Mouse (Mus musculus) forebrain, embryonic 14.5 days (tissue): ENCODE data around the gene Plcd1. TPM values are rescaled to one million over a fixed set of nuclear protein-coding genes. Genes with fewer than 3 reads are reported as not detected.
A peak's percentile ranks its signal among the peaks of the same experiment; 100 is the strongest.

Source experiments
- ATAC-seq: fragments of 200-750 bp; cut with Nextera tagmentation; 2 replicates; pipeline ENCODE4 v1.8.0; 2017; ENCODE audit warnings: mild to moderate bottlenecking, moderate library complexity
- DNase-seq: peaks from one replicate; pipeline ENCODE4 v3.0.0-alpha.2; 2015; ENCODE audit warnings: low spot score
- H3K27ac ChIP-seq: fragments of 300-500 bp; sonication (generic); 2 replicates; pipeline ENCODE4 v1.5.1; 2014; ENCODE audit warnings: low read depth, mild to moderate bottlenecking, control low read depth, low read length, moderate library complexity
- H3K27me3 ChIP-seq: fragments of 300-500 bp; sonication (generic); replicated peaks from 2 replicates; pipeline ENCODE4 v1.6.1; 2014; ENCODE audit warnings: low read length, control low read depth, mixed read lengths; ENCODE audit not compliant: control insufficient read depth, insufficient read depth
- H3K36me3 ChIP-seq: fragments of 300-500 bp; sonication (generic); 2 replicates; pipeline ENCODE4 v1.6.1; 2014; ENCODE audit warnings: low read length, control low read depth; ENCODE audit not compliant: control insufficient read depth, insufficient read depth
- H3K4me1 ChIP-seq: fragments of 300-500 bp; sonication (generic); 2 replicates; pipeline ENCODE4 v1.6.1; 2014; ENCODE audit warnings: antibody characterized with exemption, low read length, control low read depth; ENCODE audit not compliant: control insufficient read depth, insufficient read depth
- H3K4me2 ChIP-seq: fragments of 300-500 bp; sonication (generic); 2 replicates; pipeline ENCODE4 v1.6.1; 2014; ENCODE audit warnings: mild to moderate bottlenecking, control low read depth, low read length
- H3K4me3 ChIP-seq: fragments of 300-500 bp; sonication (generic); 2 replicates; pipeline ENCODE4 v1.5.1; 2014; ENCODE audit warnings: low read depth, low read length, control low read depth
- H3K9ac ChIP-seq: fragments of 300-500 bp; sonication (generic); 2 replicates; pipeline ENCODE4 v1.6.1; 2014; ENCODE audit warnings: mild to moderate bottlenecking, low read length, control low read depth, moderate library complexity
- H3K9me3 ChIP-seq: fragments of 300-500 bp; sonication (generic); replicated peaks from 2 replicates; pipeline ENCODE4 v1.6.1; 2016; ENCODE audit warnings: low read length, control low read depth, mixed read lengths; ENCODE audit not compliant: control insufficient read depth
- whole genome bisulfite sequencing: fragments of 180-500 bp; shearing (Covaris S2); extraction: QIAGEN DNeasy Blood & Tissue Kit; methylation state at CpG from one replicate; pipeline ENCODE4 v1.1.7; 2014; 5-methylcytosine and 5-hydroxymethylcytosine counted together
- polyA plus RNA-seq: library from polyadenylated mRNA; unstranded; fragments of >200 nt; fragmentation: Nextera tagmentation; extraction: Ambion mirVana; gene quantifications from 2 replicates; pipeline ENCODE4 v1.2.1, GENCODE M21; 2014

Plcd1 gene
- polyA plus RNA-seq, 1 experiment from 2014 or later: 10.5 TPM

GRCm38 (mm10) chr9:119092473-119093418, 556 bp downstream of the Plcd1 start:
- no peak for DNase-seq
- Histone ChIP-seq H3K36me3 (no peaks in the 10 kb centered on the region), H3K4me1 (peaks cover 10% of the 10 kb centered on the region), H3K4me3 (peak overlapping the region; percentile 43), H3K27me3 (peaks cover 19% of the 10 kb centered on the region), H3K4me2 (peak overlapping the region; percentile 75), H3K9me3 (no peaks in the 10 kb centered on the region), H3K27ac (no peak overlapping the region), H3K9ac (peak overlapping the region; percentile 61)
- ATAC-seq: no peak
- 3% methylated on average over 44 of the region's 45 CpGs for WGBS

DNA sequence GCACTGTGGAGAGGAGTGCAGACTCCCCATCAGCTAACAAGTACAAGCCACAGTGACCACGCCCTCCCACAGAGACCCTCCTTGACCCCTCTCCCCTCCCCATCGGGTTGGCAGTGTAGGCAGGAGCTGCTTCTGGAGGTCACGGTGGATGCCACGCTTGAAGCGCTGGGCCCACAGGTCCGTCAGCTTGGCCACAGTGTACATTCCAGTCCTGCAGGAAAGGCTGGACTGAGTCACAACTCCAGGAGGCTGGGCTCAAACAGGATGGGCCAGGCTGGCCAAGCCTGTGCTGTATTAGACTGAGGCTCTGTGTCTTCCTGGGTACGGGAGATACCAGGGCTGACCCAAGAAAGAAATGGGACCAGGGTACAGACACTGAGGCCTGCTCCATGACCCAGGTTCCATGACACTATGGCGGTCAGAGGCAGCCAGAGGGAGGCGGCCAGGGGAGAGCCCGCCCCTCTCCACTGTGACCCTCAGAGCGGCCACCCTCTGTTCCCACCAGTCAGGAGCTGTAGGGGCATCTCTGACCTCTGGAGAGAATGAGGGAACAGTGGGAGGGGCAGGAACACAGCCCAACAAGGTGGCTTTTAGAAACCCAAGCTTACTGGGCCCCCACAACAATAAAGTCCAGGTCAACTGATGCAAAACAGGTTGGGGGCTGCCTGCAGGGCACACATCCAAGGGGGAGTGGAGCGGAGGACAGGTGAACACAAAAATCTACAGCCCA, 1.6 kb downstream of the Plcd1 start:
- Histone ChIP-seq H3K27ac (no peak overlapping the region), H3K4me2 (peak overlapping the region; percentile 75), H3K9ac (no peak overlapping the region), H3K9me3 (no peaks in the 10 kb centered on the region), H3K4me1 (peaks cover 10% of the 10 kb centered on the region), H3K27me3 (peaks cover 22% of the 10 kb centered on the region), H3K4me3 (peak overlapping the region; percentile 43; the same call in 1 of the 2 replicates), H3K36me3 (no peaks in the 10 kb centered on the region)
- ATAC-seq: no peak
- no peak for DNase-seq
- 70% methylated on average over 12 of the region's 12 CpGs for WGBS

- H3K4me3 ChIP-seq: no peak overlapping the region
- WGBS: 94% methylated on average over 5 of the region's 5 CpGs
- H3K27ac ChIP-seq: no peak overlapping the region
- no peak for DNase-seq
- peaks cover 22% of the 10 kb centered on the region for H3K27me3 ChIP-seq
- H3K4me2 ChIP-seq: no peak overlapping the region
- H3K9me3 ChIP-seq: no peaks in the 10 kb centered on the region
- no peak for ATAC-seq
- no peak overlapping the region for H3K9ac ChIP-seq
- no peaks in the 10 kb centered on the region for H3K36me3 ChIP-seq
- peaks cover 10% of the 10 kb centered on the region for H3K4me1 ChIP-seq
Observed at GRCm38 (mm10) chr9:119090462-119090861, 2.8 kb downstream of the Plcd1 start.

DNA sequence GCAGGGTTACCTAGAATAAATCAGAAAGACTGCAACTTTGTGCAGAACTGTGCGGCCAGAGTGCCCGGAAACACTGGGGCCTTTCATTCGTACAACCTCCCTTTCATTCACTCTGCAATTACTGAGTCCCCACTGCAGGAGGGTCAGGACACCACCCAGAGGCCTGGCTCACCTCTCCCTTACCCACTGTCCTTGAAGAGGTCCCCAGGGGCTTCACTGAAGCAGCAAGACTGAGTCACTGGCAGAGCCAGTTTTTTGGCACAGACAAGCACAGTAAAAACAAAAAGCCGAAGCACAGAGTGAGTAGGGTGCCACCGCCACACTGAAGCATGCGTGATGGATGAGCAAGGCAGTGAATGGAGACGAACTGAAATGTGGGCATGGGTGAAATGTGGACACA, 3.9 kb downstream of the Plcd1 start:
- Histone ChIP-seq H3K4me1 (peaks cover 10% of the 10 kb centered on the region), H3K9ac (no peak overlapping the region), H3K36me3 (no peaks in the 10 kb centered on the region), H3K4me3 (no peak overlapping the region), H3K4me2 (no peak overlapping the region), H3K27me3 (peaks cover 22% of the 10 kb centered on the region), H3K9me3 (no peaks in the 10 kb centered on the region), H3K27ac (no peak overlapping the region)
- no peak for DNase-seq
- no peak for ATAC-seq
- 45% methylated on average over 7 of the region's 7 CpGs for WGBS

DNA sequence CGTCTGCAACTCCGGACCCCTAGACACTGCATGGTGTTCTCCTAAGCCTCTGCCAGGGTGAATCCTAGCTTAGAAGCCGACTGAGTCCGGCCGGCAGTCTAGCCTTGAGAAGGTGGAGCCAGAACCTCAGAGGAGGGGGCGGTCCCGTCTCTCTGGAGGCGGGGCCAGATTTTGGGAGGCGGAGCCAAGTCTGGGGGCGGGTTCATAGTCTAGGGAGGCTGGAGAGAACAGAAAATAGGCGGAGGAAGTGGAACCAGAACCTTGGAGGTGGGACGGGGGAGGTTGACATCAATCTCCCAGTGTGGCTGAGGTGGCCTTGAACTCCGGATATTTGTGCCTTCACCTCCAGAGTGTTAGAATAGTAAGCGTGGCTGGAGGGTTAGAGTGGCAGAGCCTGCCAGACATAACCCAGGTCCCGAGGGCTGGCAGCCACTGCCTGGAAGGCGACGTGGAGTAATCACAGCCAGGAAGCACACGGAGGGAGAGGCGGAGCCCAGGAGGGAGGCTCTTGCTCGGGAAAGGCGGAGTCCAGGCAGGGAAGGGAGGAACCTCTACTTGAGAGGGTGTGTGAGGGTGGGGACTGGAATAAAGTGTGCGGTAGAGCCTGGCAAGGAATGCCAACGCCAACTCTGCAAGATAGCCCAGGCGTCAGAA, 5.0 kb downstream of the Plcd1 start:
- Histone ChIP-seq H3K27ac (no peak overlapping the region), H3K4me2 (peak overlapping the region; percentile 49), H3K27me3 (peaks cover 20% of the 10 kb centered on the region), H3K9me3 (no peaks in the 10 kb centered on the region), H3K9ac (0 out of 2 replicates have a peak overlapping the region, but pooled peaks have one; percentile 21), H3K36me3 (no peaks in the 10 kb centered on the region), H3K4me1 (peaks cover 9% of the 10 kb centered on the region), H3K4me3 (peak overlapping the region; percentile 10; the same call in 1 of the 2 replicates)
- peak; percentile 71 for ATAC-seq
- under 1% methylated on average over 24 of the region's 24 CpGs for WGBS
- peak; percentile 70 for DNase-seq

GRCm38 (mm10) chr9:119087309-119087708, 6.0 kb downstream of the Plcd1 start:
- peaks cover 3% of the 10 kb centered on the region; the same call in 1 of the 2 replicates for H3K4me1 ChIP-seq
- ATAC-seq (no peak), DNase-seq (no peak)
- no peak overlapping the region for H3K27ac ChIP-seq
- no peak overlapping the region for H3K9ac ChIP-seq
- H3K36me3 ChIP-seq: no peaks in the 10 kb centered on the region
- 93% methylated on average over 5 of the region's 5 CpGs for WGBS
- no peak overlapping the region for H3K4me2 ChIP-seq
- no peaks in the 10 kb centered on the region for H3K9me3 ChIP-seq
- H3K4me3 ChIP-seq: no peak overlapping the region
- peaks cover 10% of the 10 kb centered on the region for H3K27me3 ChIP-seq

DNA sequence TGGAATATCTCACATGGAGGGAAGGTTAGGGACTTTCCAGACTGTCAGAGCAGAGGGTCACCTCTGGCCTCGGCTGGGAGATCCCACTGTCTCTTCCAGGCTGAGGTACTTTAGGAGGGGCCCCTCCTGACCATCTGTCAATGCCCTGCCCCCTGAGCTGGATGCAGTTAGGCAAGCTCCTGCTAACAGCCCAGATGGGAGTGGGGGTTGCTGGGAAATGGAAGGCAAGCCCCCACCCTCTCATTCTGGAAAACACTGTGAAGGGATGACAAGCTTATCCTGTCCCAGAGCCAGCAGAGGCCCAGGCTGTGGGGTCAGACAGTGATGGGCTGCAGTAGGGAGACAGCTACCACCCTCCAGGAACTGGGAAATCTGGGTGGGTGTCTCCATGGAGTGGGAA, 6.9 kb downstream of the Plcd1 start:
- no peak overlapping the region for H3K27ac ChIP-seq
- ATAC-seq: no peak
- no peak overlapping the region for H3K4me2 ChIP-seq
- H3K27me3 ChIP-seq: peaks cover 2% of the 10 kb centered on the region; the same call in 1 of the 2 replicates
- no peak for DNase-seq
- H3K9ac ChIP-seq: 0 out of 2 replicates have a peak overlapping the region, but pooled peaks have one; percentile 9
- H3K36me3 ChIP-seq: no peaks in the 10 kb centered on the region
- no peaks in the 10 kb centered on the region for H3K9me3 ChIP-seq
- H3K4me3 ChIP-seq: no peak overlapping the region
- peaks cover 7% of the 10 kb centered on the region; the same call in 1 of the 2 replicates for H3K4me1 ChIP-seq
- WGBS: 46% methylated on average over 1 of the region's 1 CpGs

GRCm38 (mm10) chr9:119083966-119084365, 9.3 kb downstream of the Plcd1 start:
- Histone ChIP-seq H3K4me3 (no peak overlapping the region), H3K9ac (no peak overlapping the region), H3K27ac (no peak overlapping the region), H3K36me3 (no peaks in the 10 kb centered on the region), H3K4me1 (peaks cover 7% of the 10 kb centered on the region; the same call in 1 of the 2 replicates), H3K4me2 (no peak overlapping the region), H3K27me3 (0 out of 2 replicates have a peak, but pooled peaks cover 2% of the 10 kb centered on the region), H3K9me3 (no peaks in the 10 kb centered on the region)
- DNase-seq (no peak), ATAC-seq (no peak)
- 79% methylated on average over 10 of the region's 10 CpGs for WGBS
